Mouse (Mus musculus) limb, embryonic 14.5 days (tissue): ENCODE measurements around the gene D10Wsu102e. TPM values are rescaled to one million over a fixed set of nuclear protein-coding genes. Genes with fewer than 3 reads are reported as not detected.
"Not testable (repeated sequence)": the region's sequence is repeated elsewhere in the genome, so short reads cannot be mapped to it uniquely, and the experiment has no call there.

Source experiments
- ATAC-seq: fragments of 200-750 bp; cut with Nextera tagmentation; 2 replicates; pipeline ENCODE4 v1.8.0; 2017; ENCODE audit warnings: low read depth, moderate number of reproducible peaks, moderate TSS enrichment; ENCODE audit not compliant: low FRiP score
- DNase-seq: peaks from one replicate; pipeline ENCODE4 v3.0.0-alpha.2; 2015; ENCODE audit warnings: low spot score
- H3K27ac ChIP-seq: fragments of 300-500 bp; sonication (generic); replicated peaks from 2 replicates; pipeline ENCODE4 v1.5.1; 2014; ENCODE audit warnings: low read depth, mild to moderate bottlenecking, low read length, moderate library complexity, mixed read lengths
- H3K27me3 ChIP-seq: fragments of 300-500 bp; sonication (generic); 2 replicates; pipeline ENCODE4 v1.6.1; 2014; ENCODE audit warnings: low read length, mixed read lengths; ENCODE audit not compliant: control insufficient read depth, insufficient read depth
- H3K36me3 ChIP-seq: fragments of 300-500 bp; sonication (generic); 2 replicates; pipeline ENCODE4 v1.6.1; 2014; ENCODE audit warnings: mild to moderate bottlenecking, low read length, moderate library complexity, mixed read lengths; ENCODE audit not compliant: control insufficient read depth, insufficient read depth
- H3K4me1 ChIP-seq: fragments of 300-500 bp; sonication (generic); 2 replicates; pipeline ENCODE4 v1.6.1; 2014; ENCODE audit warnings: antibody characterized with exemption, low read length, mixed read lengths; ENCODE audit not compliant: control insufficient read depth, insufficient read depth
- H3K4me2 ChIP-seq: fragments of 300-500 bp; sonication (generic); replicated peaks from 2 replicates; pipeline ENCODE4 v1.6.1; 2014; ENCODE audit warnings: low read depth, mild to moderate bottlenecking, low read length, moderate library complexity; ENCODE audit not compliant: severe bottlenecking
- H3K4me3 ChIP-seq: fragments of 300-500 bp; sonication (generic); replicated peaks from 2 replicates; pipeline ENCODE4 v1.5.1; 2014; ENCODE audit warnings: low read length
- H3K9ac ChIP-seq: fragments of 300-500 bp; sonication (generic); 2 replicates; pipeline ENCODE4 v1.6.1; 2014; ENCODE audit warnings: mild to moderate bottlenecking, low read depth, low read length, moderate library complexity; ENCODE audit not compliant: severe bottlenecking
- H3K9me3 ChIP-seq: fragments of 300-500 bp; sonication (generic); 2 replicates; pipeline ENCODE4 v1.6.1; 2016; ENCODE audit warnings: low read length; ENCODE audit not compliant: control insufficient read depth
- POLR2A ChIP-seq: fragments of 200-500 bp; IDR thresholded peaks from 2 replicates; pipeline ENCODE4 v1.8.0; 2012; ENCODE audit warnings: inconsistent platforms, mild to moderate bottlenecking, moderate library complexity, borderline replicate concordance; ENCODE audit not compliant: insufficient read depth, insufficient read length; ENCODE audit errors: extremely low read depth
- WGBS: fragments of 180-500 bp; shearing (Covaris S2); extraction: QIAGEN DNeasy Blood & Tissue Kit; methylation state at CpG from one replicate; pipeline ENCODE4 v1.1.7; 2014; 5-methylcytosine and 5-hydroxymethylcytosine counted together
- polyA plus RNA-seq, 2 experiments: library from polyadenylated mRNA; depleted of rRNA in 1 of 2; stranded (reverse) in 1 of 2; unstranded in 1 of 2; fragments of >200 nt; fragmentation: Nextera tagmentation in 1 of 2; extraction: Ambion mirVana in 1 of 2; gene quantifications; 2 replicates each; pipeline versions ENCODE4 v1.2.1 to v1.2.3; 2012 to 2014

Gene D10Wsu102e
- polyA plus RNA-seq, 2 experiments = 0.63 to 0.64 TPM

- no peak for DNase-seq
- H3K36me3 ChIP-seq = peaks cover 56% of the 10 kb centered on the region
- H3K4me1 ChIP-seq = peaks cover 11% of the 10 kb centered on the region; the same call in 1 of the 2 replicates
- H3K9ac ChIP-seq = no peak overlapping the region
- no peaks in the 10 kb centered on the region for H3K27me3 ChIP-seq
- H3K9me3 ChIP-seq = no peaks in the 10 kb centered on the region
- no peak overlapping the region for H3K4me2 ChIP-seq
- WGBS = 91% methylated on average over 8 of the region's 8 CpGs
- no peak overlapping the region for H3K27ac ChIP-seq
- no peak for ATAC-seq
- no peak overlapping the region for H3K4me3 ChIP-seq
- TF ChIP-seq POLR2A = no peak
Observed at GRCm38 (mm10) chr10:83363451-83363850, 3.4 kb downstream of the D10Wsu102e start.

GRCm38 (mm10) chr10:83368918-83369317, 8.9 kb downstream of the D10Wsu102e start:
- Histone ChIP-seq H3K9ac (no peak overlapping the region), H3K9me3 (no peaks in the 10 kb centered on the region), H3K4me1 (no peaks in the 10 kb centered on the region), H3K36me3 (peaks cover 73% of the 10 kb centered on the region), H3K4me3 (no peak overlapping the region), H3K27me3 (no peaks in the 10 kb centered on the region), H3K27ac (no peak overlapping the region), H3K4me2 (no peak overlapping the region)
- no peak for TF ChIP-seq POLR2A
- DNase-seq (no peak), ATAC-seq (no peak)
- WGBS = 44% methylated on average over 5 of the region's 5 CpGs

- Histone ChIP-seq H3K36me3 (peaks cover 38% of the 10 kb centered on the region), H3K4me2 (no peak overlapping the region), H3K9ac (no peak overlapping the region), H3K9me3 (no peaks in the 10 kb centered on the region), H3K4me1 (no peaks in the 10 kb centered on the region), H3K27me3 (no peaks in the 10 kb centered on the region), H3K27ac (no peak overlapping the region), H3K4me3 (no peak overlapping the region)
- DNase-seq = no peak
- TF ChIP-seq POLR2A = no peak
- ATAC-seq = no peak
- WGBS = 91% methylated on average over 3 of the region's 3 CpGs
Observed at GRCm38 (mm10) chr10:83374045-83374656, 14.1 kb downstream of the D10Wsu102e start.

- H3K9me3 ChIP-seq, H3K9ac ChIP-seq, ATAC-seq, H3K27ac ChIP-seq, H3K27me3 ChIP-seq, H3K4me1 ChIP-seq, H3K4me3 ChIP-seq, DNase-seq, H3K4me2 ChIP-seq: not testable (repeated sequence)
- H3K36me3 ChIP-seq = peaks cover 33% of the 10 kb centered on the region
- WGBS = 95% methylated on average over 5 of the region's 5 CpGs
Observed at GRCm38 (mm10) chr10:83375458-83375857, 15.4 kb downstream of the D10Wsu102e start.

- H3K27me3 ChIP-seq = no peaks in the 10 kb centered on the region
- DNase-seq (no peak), ATAC-seq (no peak)
- no peaks in the 10 kb centered on the region for H3K9me3 ChIP-seq
- peaks cover 18% of the 10 kb centered on the region for H3K36me3 ChIP-seq
- H3K4me2 ChIP-seq = no peak overlapping the region
- 90% methylated on average over 8 of the region's 8 CpGs for WGBS
- H3K9ac ChIP-seq = no peak overlapping the region
- no peak overlapping the region for H3K27ac ChIP-seq
- no peaks in the 10 kb centered on the region for H3K4me1 ChIP-seq
- TF ChIP-seq POLR2A = no peak
- H3K4me3 ChIP-seq = no peak overlapping the region
Observed at GRCm38 (mm10) chr10:83376911-83377682, 17.1 kb downstream of the D10Wsu102e start.
